Mouse (Mus musculus) kidney, embryonic 15.5 days (tissue): ENCODE measurements around the gene Cphx2. TPM values are rescaled to one million over a fixed set of nuclear protein-coding genes. Genes with fewer than 3 reads are reported as not detected.
A peak's percentile ranks its signal among the peaks of the same experiment; 100 is the strongest.
"Not testable (repeated sequence)": the region's sequence is repeated elsewhere in the genome, so short reads cannot be mapped to it uniquely, and the experiment has no call there.

Source experiments
- ATAC-seq: fragments of 200-750 bp; cut with Nextera tagmentation; replicated peaks from 2 replicates; pipeline ENCODE4 v1.8.0; 2017; ENCODE audit warnings: moderate TSS enrichment; ENCODE audit not compliant: low FRiP score
- H3K27ac ChIP-seq: fragments of 300-500 bp; sonication (generic); 2 replicates; pipeline ENCODE4 v1.5.1; 2015; ENCODE audit warnings: mild to moderate bottlenecking, inconsistent platforms
- H3K27me3 ChIP-seq: fragments of 300-500 bp; sonication (generic); 2 replicates; pipeline ENCODE4 v1.6.1; 2015; ENCODE audit warnings: inconsistent platforms
- H3K36me3 ChIP-seq: fragments of 300-500 bp; sonication (generic); 2 replicates; pipeline ENCODE4 v1.6.1; 2015; ENCODE audit warnings: inconsistent platforms
- H3K4me1 ChIP-seq: fragments of 300-500 bp; sonication (generic); 2 replicates; pipeline ENCODE4 v1.6.1; 2015; ENCODE audit warnings: inconsistent platforms
- H3K4me2 ChIP-seq: fragments of 300-500 bp; sonication (generic); 2 replicates; pipeline ENCODE4 v1.6.1; 2015; ENCODE audit warnings: moderate library complexity, mild to moderate bottlenecking, inconsistent platforms
- H3K4me3 ChIP-seq: fragments of 300-500 bp; sonication (generic); replicated peaks from 2 replicates; pipeline ENCODE4 v1.5.1; 2015; ENCODE audit warnings: mild to moderate bottlenecking, inconsistent platforms
- H3K9ac ChIP-seq: fragments of 300-500 bp; sonication (generic); 2 replicates; pipeline ENCODE4 v1.6.1; 2015; ENCODE audit warnings: mild to moderate bottlenecking, inconsistent platforms
- H3K9me3 ChIP-seq: fragments of 300-500 bp; sonication (generic); replicated peaks from 2 replicates; pipeline ENCODE4 v1.6.1; 2016; ENCODE audit warnings: inconsistent platforms
- WGBS: fragments of 180-500 bp; shearing (Covaris S2); methylation state at CpG from one replicate; pipeline ENCODE4 v1.1.7; 2015; ENCODE audit warnings: mixed read lengths; 5-methylcytosine and 5-hydroxymethylcytosine counted together
- polyA plus RNA-seq: library from polyadenylated mRNA; unstranded; fragments of >200 nt; fragmentation: Nextera tagmentation; extraction: Ambion mirVana; gene quantifications from 2 replicates; pipeline ENCODE4 v1.2.1, GENCODE M21; 2015

The Cphx2 gene
- polyA plus RNA-seq, 1 experiment from 2014 or later: not detected

DNA sequence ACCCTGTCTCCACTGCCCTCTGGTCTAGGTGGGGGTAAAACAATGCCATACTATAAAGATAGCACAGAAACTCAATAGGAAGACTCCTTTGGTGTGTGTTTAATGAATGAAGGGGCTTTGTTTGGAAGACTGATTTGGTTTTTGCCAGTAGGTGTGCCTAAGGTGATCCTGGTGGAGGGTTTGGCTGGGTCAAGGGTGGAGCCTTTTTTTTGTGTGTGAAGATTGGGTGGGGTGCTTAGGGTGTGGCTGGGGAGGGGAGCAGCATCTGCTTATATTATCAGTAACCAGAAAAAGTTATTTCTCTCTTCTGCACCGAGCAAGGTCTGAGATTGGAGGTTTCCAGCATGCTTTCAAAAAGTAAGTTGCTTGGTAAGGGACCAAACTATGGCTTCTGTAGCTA is 681 bp downstream of the Cphx2 start, which contains the start of gene Cphx3:
Cphx3 (plus strand) TSS at position 301 of the 400 bp plus-strand sequence.
- not testable (repeated sequence) for H3K4me3 ChIP-seq, H3K27ac ChIP-seq, H3K27me3 ChIP-seq, H3K36me3 ChIP-seq, H3K9ac ChIP-seq, H3K4me2 ChIP-seq, H3K4me1 ChIP-seq, H3K9me3 ChIP-seq, ATAC-seq
- WGBS: no CpG with 5 or more reads among the region's 1 CpGs

DNA sequence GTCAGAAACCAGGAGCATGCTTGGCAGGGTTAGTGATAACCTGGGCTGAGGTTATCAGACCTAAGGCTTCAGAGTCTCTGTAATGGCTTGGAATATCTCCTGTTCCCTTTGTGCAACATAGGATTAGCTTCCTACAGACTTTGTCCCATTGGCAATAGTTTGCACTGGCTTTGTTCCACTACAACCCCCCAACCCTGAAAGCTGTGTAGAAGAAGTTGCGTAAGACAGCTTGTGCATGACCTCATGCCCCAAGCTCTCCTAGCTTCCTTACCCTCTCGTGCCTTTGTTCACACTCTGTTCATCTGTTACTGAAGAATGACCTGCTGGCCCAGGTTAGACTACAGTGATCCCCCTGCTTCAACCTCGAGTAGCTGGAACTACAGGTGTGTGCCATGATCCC is 16.3 kb downstream of the Cphx2 start:
- H3K4me2 ChIP-seq, H3K9me3 ChIP-seq, ATAC-seq, H3K36me3 ChIP-seq, H3K27me3 ChIP-seq, H3K4me1 ChIP-seq, H3K4me3 ChIP-seq, H3K27ac ChIP-seq, H3K9ac ChIP-seq: not testable (repeated sequence)
- no CpG with 5 or more reads among the region's 3 CpGs for WGBS

DNA sequence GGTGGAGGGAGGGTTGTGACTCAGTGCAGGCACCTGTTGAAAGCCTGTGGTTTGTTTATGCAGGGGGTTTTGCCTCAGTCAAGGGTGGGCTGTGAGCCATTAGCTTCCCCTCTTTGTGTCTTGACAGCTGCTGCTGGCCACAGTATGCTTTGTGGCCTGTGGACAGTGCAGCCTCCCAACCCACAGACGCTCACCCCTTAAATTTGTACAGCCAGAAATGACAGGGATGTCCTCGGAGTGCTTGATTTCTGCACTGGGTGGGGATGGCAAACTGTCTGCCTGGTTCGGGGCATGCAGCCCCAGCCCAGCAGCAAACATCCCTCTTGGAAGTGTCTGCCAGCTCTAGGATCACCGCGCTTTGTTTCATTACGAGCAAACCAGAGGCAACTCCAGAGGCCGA is 36.8 kb downstream of the Cphx2 start, which contains the start of gene Duxbl2:
Duxbl2 (plus strand) TSS at position 200 of the 400 bp plus-strand sequence.
- not testable (repeated sequence) for H3K9me3 ChIP-seq, H3K27ac ChIP-seq, H3K36me3 ChIP-seq, H3K27me3 ChIP-seq, H3K9ac ChIP-seq, H3K4me2 ChIP-seq, H3K4me3 ChIP-seq, H3K4me1 ChIP-seq
- ATAC-seq: peak; percentile 4; the same call in 1 of the 2 replicates
- WGBS: no CpG with 5 or more reads among the region's 7 CpGs

DNA sequence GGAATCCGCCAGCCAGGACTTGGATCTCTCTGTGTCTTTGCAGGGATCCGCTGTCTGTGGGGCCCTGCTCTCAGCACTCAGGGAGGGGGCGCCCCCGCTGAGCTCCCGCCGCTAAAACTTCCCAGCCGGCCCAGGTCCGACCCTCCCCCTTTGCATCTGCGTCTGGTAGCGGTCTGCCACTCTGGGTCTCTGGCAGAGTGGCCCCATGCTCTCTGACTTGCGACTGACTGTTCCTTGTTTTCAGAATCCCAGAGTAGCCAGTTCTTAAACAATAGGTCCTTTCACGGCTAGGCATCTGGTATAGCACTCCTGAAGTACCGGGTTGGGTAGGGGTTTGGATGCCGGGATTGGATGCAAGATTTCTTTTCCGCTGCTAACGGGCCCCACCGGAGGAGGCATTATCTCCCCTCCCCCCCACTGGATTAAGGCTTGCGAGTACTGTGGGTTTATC is 37.3 kb downstream of the Cphx2 start:
- not testable (repeated sequence) for H3K27ac ChIP-seq, H3K9me3 ChIP-seq, H3K9ac ChIP-seq, H3K4me1 ChIP-seq, H3K36me3 ChIP-seq, H3K27me3 ChIP-seq, H3K4me3 ChIP-seq, H3K4me2 ChIP-seq
- WGBS: no CpG with 5 or more reads among the region's 18 CpGs
- peak; percentile 58; the same call in 1 of the 2 replicates for ATAC-seq

DNA sequence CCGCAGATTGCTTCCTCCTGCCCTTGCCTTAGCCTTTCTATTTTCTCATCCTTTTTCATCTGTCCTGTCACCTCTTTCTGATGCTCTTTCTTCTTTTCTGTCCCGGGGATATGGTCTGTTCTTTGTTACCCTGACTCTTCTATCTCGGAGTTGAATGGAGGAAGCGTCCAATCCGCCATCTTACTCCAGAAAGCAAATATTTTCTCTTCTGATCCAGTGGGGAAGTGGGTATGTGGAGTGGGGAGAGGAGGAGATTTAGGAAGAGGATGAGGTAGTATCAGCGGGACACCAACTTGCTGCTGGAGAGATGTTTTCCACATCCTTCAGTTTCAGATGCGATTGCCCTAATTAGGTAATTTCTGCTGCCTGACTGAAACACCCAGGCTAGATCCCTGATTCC is 37.8 kb downstream of the Cphx2 start:
- H3K9ac ChIP-seq, H3K9me3 ChIP-seq, H3K4me3 ChIP-seq, H3K36me3 ChIP-seq, H3K4me1 ChIP-seq, H3K4me2 ChIP-seq, H3K27ac ChIP-seq, ATAC-seq, H3K27me3 ChIP-seq: not testable (repeated sequence)
- no CpG with 5 or more reads among the region's 7 CpGs for WGBS

Other genes starting within 250 kb of the Cphx2 start
- 46.1 and 46.6 TPM in 2 replicates for gene Anxa11, start 239.4 kb upstream of the Cphx2 start, polyA plus RNA-seq
- gene Plac9a, start 178.4 kb upstream of the Cphx2 start, polyA plus RNA-seq: 0.57 and 2.4 TPM in 2 replicates
- 3.3 and 4.1 TPM in 2 replicates for gene Tmem254a, start 153.8 kb upstream of the Cphx2 start, polyA plus RNA-seq
- gene Cphx1, start 143.2 kb upstream of the Cphx2 start, polyA plus RNA-seq: 0.15 TPM in 1 of 2 replicates, not detected in the other
- 0.85 and 1.2 TPM in 2 replicates for gene Duxbl1, start 102.9 kb upstream of the Cphx2 start, polyA plus RNA-seq
- gene Gm9780, start 38.8 kb upstream of the Cphx2 start, polyA plus RNA-seq: 22.3 and 36.1 TPM in 2 replicates
- 30.3 and 33.2 TPM in 2 replicates for gene Tmem254c, start 14.2 kb upstream of the Cphx2 start, polyA plus RNA-seq
- gene Cphx3, start 781 bp downstream of the Cphx2 start, polyA plus RNA-seq: 0.12 TPM in 1 of 2 replicates, not detected in the other
- gene Duxbl2, start 36.8 kb downstream of the Cphx2 start, polyA plus RNA-seq: not detected in 2 replicates
- gene Plac9b, start 101.0 kb downstream of the Cphx2 start, polyA plus RNA-seq: 34.4 and 35.7 TPM in 2 replicates
- gene Tmem254b, start 125.5 kb downstream of the Cphx2 start, polyA plus RNA-seq: 37.1 and 44.4 TPM in 2 replicates
- 1.7 and 2.0 TPM in 2 replicates for gene Duxbl3, start 176.4 kb downstream of the Cphx2 start, polyA plus RNA-seq